Mouse (Mus musculus): ENCODE measurements around the gene Srsf2. TPM values are rescaled to one million over a fixed set of nuclear protein-coding genes. Genes with fewer than 3 reads are reported as not detected.
"Not testable (repeated sequence)": the region's sequence is repeated elsewhere in the genome, so short reads cannot be mapped to it uniquely, and the experiment has no call there.

Gene Srsf2
- polyA plus RNA-seq, 1 experiment from 2014 or later: 413 TPM

GRCm38 (mm10) chr11:116853512-116853928 is 626 bp upstream of the Srsf2 start:
- H3K9ac ChIP-seq: peak overlapping the region; percentile 89
- H3K4me3 ChIP-seq (replicated peaks): peak overlapping the region; percentile 99
- no peaks in the 10 kb centered on the region for H3K9me3 ChIP-seq (replicated peaks)
- peaks cover 26% of the 10 kb centered on the region for H3K4me1 ChIP-seq (replicated peaks)
- H3K4me2 ChIP-seq: peak overlapping the region; percentile 85
- no peaks in the 10 kb centered on the region for H3K27me3 ChIP-seq
- ATAC-seq (ENCODE audit: insufficient read depth): peak; percentile 82
- H3K36me3 ChIP-seq (replicated peaks): peaks cover 33% of the 10 kb centered on the region
- H3K27ac ChIP-seq (replicated peaks): peak overlapping the region; percentile 99
- under 1% methylated on average over 36 of the region's 36 CpGs for whole genome bisulfite sequencing (ENCODE audit: insufficient replicate concordance)

GRCm38 (mm10) chr11:116852291-116852890 is 503 bp downstream of the Srsf2 start, which contains the start of gene Mfsd11:
Mfsd11 (plus strand) TSS chr11:116852440.
- Histone ChIP-seq H3K36me3 (replicated peaks) (peaks cover 45% of the 10 kb centered on the region), H3K27ac (replicated peaks) (peak within 1 kb of the TSS; percentile 99), H3K4me3 (replicated peaks) (peak within 1 kb of the TSS; percentile 99), H3K9me3 (replicated peaks) (no peaks in the 10 kb centered on the region), H3K4me2 (peak within 1 kb of the TSS; percentile 85), H3K4me1 (replicated peaks) (peaks cover 36% of the 10 kb centered on the region), H3K9ac (peak within 1 kb of the TSS; percentile 98), H3K27me3 (no peaks in the 10 kb centered on the region)
- WGBS (ENCODE audit: insufficient replicate concordance): under 1% methylated on average over 91 of the region's 91 CpGs
- ATAC-seq (ENCODE audit: insufficient read depth): peak; percentile 60

- Histone ChIP-seq H3K4me2 (peak overlapping the region; percentile 85), H3K36me3 (replicated peaks) (peaks cover 49% of the 10 kb centered on the region), H3K9me3 (replicated peaks) (no peaks in the 10 kb centered on the region), H3K27ac (replicated peaks) (peak overlapping the region; percentile 99), H3K27me3 (no peaks in the 10 kb centered on the region), H3K9ac (peak overlapping the region; percentile 98), H3K4me3 (replicated peaks) (peak overlapping the region; percentile 99), H3K4me1 (replicated peaks) (peaks cover 41% of the 10 kb centered on the region)
- WGBS (ENCODE audit: insufficient replicate concordance): under 1% methylated on average over 29 of the region's 29 CpGs
- no peak for ATAC-seq (ENCODE audit: insufficient read depth)
These were observed 1.2 kb downstream of the Srsf2 start for GRCm38 (mm10) chr11:116851576-116852290.

- H3K27me3 ChIP-seq: no peaks in the 10 kb centered on the region
- H3K9ac ChIP-seq: peak overlapping the region; percentile 98
- H3K9me3 ChIP-seq (replicated peaks): no peaks in the 10 kb centered on the region
- H3K4me3 ChIP-seq (replicated peaks): peak overlapping the region; percentile 99
- H3K4me1 ChIP-seq (replicated peaks): peaks cover 43% of the 10 kb centered on the region
- peak overlapping the region; percentile 85 for H3K4me2 ChIP-seq
- peak overlapping the region; percentile 99 for H3K27ac ChIP-seq (replicated peaks)
- peaks cover 54% of the 10 kb centered on the region for H3K36me3 ChIP-seq (replicated peaks)
- WGBS (ENCODE audit: insufficient replicate concordance): 15% methylated on average over 6 of the region's 6 CpGs
- ATAC-seq (ENCODE audit: insufficient read depth): no peak
These were observed 1.9 kb downstream of the Srsf2 start for GRCm38 (mm10) chr11:116850833-116851477.

- no peaks in the 10 kb centered on the region for H3K27me3 ChIP-seq
- peaks cover 54% of the 10 kb centered on the region for H3K36me3 ChIP-seq (replicated peaks)
- 17% methylated on average over 4 of the region's 4 CpGs for WGBS (ENCODE audit: insufficient replicate concordance)
- peaks cover 48% of the 10 kb centered on the region for H3K4me1 ChIP-seq (replicated peaks)
- peak overlapping the region; percentile 41; the same call in 1 of the 2 replicates for H3K27ac ChIP-seq (replicated peaks)
- peak overlapping the region; percentile 99 for H3K4me3 ChIP-seq (replicated peaks)
- ATAC-seq (ENCODE audit: insufficient read depth): no peak
- no peak overlapping the region for H3K9ac ChIP-seq
- H3K4me2 ChIP-seq: peak overlapping the region; percentile 85
- no peaks in the 10 kb centered on the region for H3K9me3 ChIP-seq (replicated peaks)
These were observed 2.8 kb downstream of the Srsf2 start for GRCm38 (mm10) chr11:116850085-116850484.

GRCm38 (mm10) chr11:116849587-116849986 is 3.3 kb downstream of the Srsf2 start:
- Histone ChIP-seq H3K27me3 (no peaks in the 10 kb centered on the region), H3K4me3 (replicated peaks) (0 out of 2 replicates have a peak overlapping the region, but pooled peaks have one; percentile 8), H3K4me2 (peak overlapping the region; percentile 39), H3K27ac (replicated peaks) (no peak overlapping the region; the same call in 1 of the 2 replicates), H3K9ac (no peak overlapping the region), H3K36me3 (replicated peaks) (peaks cover 54% of the 10 kb centered on the region), H3K9me3 (replicated peaks) (no peaks in the 10 kb centered on the region), H3K4me1 (replicated peaks) (peaks cover 48% of the 10 kb centered on the region)
- no peak for ATAC-seq (ENCODE audit: insufficient read depth)

GRCm38 (mm10) chr11:116848877-116849178 is 4.1 kb downstream of the Srsf2 start:
- H3K4me2 ChIP-seq; H3K27me3 ChIP-seq; H3K9me3 ChIP-seq (replicated peaks); H3K9ac ChIP-seq; H3K4me3 ChIP-seq (replicated peaks); ATAC-seq (ENCODE audit: insufficient read depth); H3K27ac ChIP-seq (replicated peaks): not testable (repeated sequence)
- 51% methylated on average over 2 of the region's 2 CpGs for WGBS (ENCODE audit: insufficient replicate concordance)
- Histone ChIP-seq H3K4me1 (replicated peaks) (peaks cover 48% of the 10 kb centered on the region), H3K36me3 (replicated peaks) (peaks cover 54% of the 10 kb centered on the region)

GRCm38 (mm10) chr11:116848086-116848876 is 4.6 kb downstream of the Srsf2 start:
- H3K36me3 ChIP-seq (replicated peaks): peaks cover 54% of the 10 kb centered on the region
- ATAC-seq (ENCODE audit: insufficient read depth): no peak
- no peak overlapping the region for H3K4me3 ChIP-seq (replicated peaks)
- H3K4me1 ChIP-seq (replicated peaks): peaks cover 49% of the 10 kb centered on the region
- no peak overlapping the region for H3K9ac ChIP-seq
- H3K4me2 ChIP-seq: no peak overlapping the region
- H3K27ac ChIP-seq (replicated peaks): peak overlapping the region; percentile 29; the same call in 1 of the 2 replicates
- H3K9me3 ChIP-seq (replicated peaks): no peaks in the 10 kb centered on the region
- H3K27me3 ChIP-seq: no peaks in the 10 kb centered on the region
- 71% methylated on average over 5 of the region's 5 CpGs for WGBS (ENCODE audit: insufficient replicate concordance)

GRCm38 (mm10) chr11:116847187-116848085 is 5.5 kb downstream of the Srsf2 start:
- Histone ChIP-seq H3K4me1 (replicated peaks) (peaks cover 49% of the 10 kb centered on the region), H3K27me3 (no peaks in the 10 kb centered on the region), H3K27ac (replicated peaks) (peak overlapping the region; percentile 29; the same call in 1 of the 2 replicates), H3K4me2 (no peak overlapping the region), H3K9ac (no peak overlapping the region), H3K36me3 (replicated peaks) (peaks cover 54% of the 10 kb centered on the region), H3K4me3 (replicated peaks) (no peak overlapping the region), H3K9me3 (replicated peaks) (no peaks in the 10 kb centered on the region)
- no peak for ATAC-seq (ENCODE audit: insufficient read depth)
- 88% methylated on average over 3 of the region's 3 CpGs for WGBS (ENCODE audit: insufficient replicate concordance)

GRCm38 (mm10) chr11:116846593-116847181 is 6.2 kb downstream of the Srsf2 start:
- peaks cover 54% of the 10 kb centered on the region for H3K4me1 ChIP-seq (replicated peaks)
- no peaks in the 10 kb centered on the region for H3K27me3 ChIP-seq
- H3K4me3 ChIP-seq (replicated peaks): no peak overlapping the region
- no peaks in the 10 kb centered on the region for H3K9me3 ChIP-seq (replicated peaks)
- H3K36me3 ChIP-seq (replicated peaks): peaks cover 50% of the 10 kb centered on the region
- no peak overlapping the region for H3K4me2 ChIP-seq
- no peak for ATAC-seq (ENCODE audit: insufficient read depth)
- 0 out of 2 replicates have a peak overlapping the region, but pooled peaks have one; percentile 29 for H3K27ac ChIP-seq (replicated peaks)
- WGBS (ENCODE audit: insufficient replicate concordance): 67% methylated on average over 4 of the region's 4 CpGs
- peak overlapping the region; percentile 6; the same call in 1 of the 2 replicates for H3K9ac ChIP-seq

Measured in liver, embryonic 15.5 days (tissue).